Mouse (Mus musculus): ENCODE measurements around the gene Gm28230. TPM values are rescaled to one million over a fixed set of nuclear protein-coding genes. Genes with fewer than 3 reads are reported as not detected.

Gene Gm28230
- total and polyA plus RNA-seq, 3 experiments: 0.04 to 0.14 TPM; not detected in 1

- WGBS: 20% methylated on average over 8 of the region's 8 CpGs
- H3K27me3 ChIP-seq (ENCODE audit: control insufficient read depth, insufficient read depth, low read length): peaks cover 27% of the 10 kb centered on the region
- H3K36me3 ChIP-seq (ENCODE audit: control insufficient read depth, insufficient read depth, low read length): no peaks in the 10 kb centered on the region
- TF ChIP-seq CTCF (IDR thresholded peaks at IDR 0.05): no peak
- no peak for TF ChIP-seq EP300 (IDR thresholded peaks at IDR 0.05; ENCODE audit: insufficient read depth, low read depth, low read length)
- TF ChIP-seq POLR2A (IDR thresholded peaks at IDR 0.05; ENCODE audit: insufficient read depth, low read depth, low read length): no peak
- no peaks in the 10 kb centered on the region for H3K4me1 ChIP-seq (ENCODE audit: control insufficient read depth, insufficient read depth, low read length)
- intact Hi-C loops (cut with DNase I): no loop called here
- H3K79me2 ChIP-seq (replicated peaks; ENCODE audit: control insufficient read depth, insufficient read depth, low read length): no peaks in the 10 kb centered on the region
- H3K9ac ChIP-seq (ENCODE audit: low read depth, low read length): no peak overlapping the region
- no peak overlapping the region for H3K27ac ChIP-seq
- H3K4me3 ChIP-seq: no peak overlapping the region
- DNase-seq: peak in 1 of 2 experiments; percentile 14
Observed at GRCm38 (mm10) chr2:74722949-74723348, 3.6 kb upstream of the Gm28230 start.

- H3K9ac ChIP-seq (ENCODE audit: low read depth, low read length): no peak overlapping the region
- intact Hi-C loops (cut with DNase I): no loop called here
- H3K4me1 ChIP-seq (ENCODE audit: control insufficient read depth, insufficient read depth, low read length): no peaks in the 10 kb centered on the region
- no peaks in the 10 kb centered on the region for H3K79me2 ChIP-seq (replicated peaks; ENCODE audit: control insufficient read depth, insufficient read depth, low read length)
- no peak for TF ChIP-seq CTCF (IDR thresholded peaks at IDR 0.05)
- TF ChIP-seq POLR2A (IDR thresholded peaks at IDR 0.05; ENCODE audit: insufficient read depth, low read depth, low read length): no peak
- TF ChIP-seq EP300 (IDR thresholded peaks at IDR 0.05; ENCODE audit: insufficient read depth, low read depth, low read length): no peak
- 45% methylated on average over 7 of the region's 7 CpGs for WGBS
- H3K27me3 ChIP-seq (ENCODE audit: control insufficient read depth, insufficient read depth, low read length): peaks cover 28% of the 10 kb centered on the region
- no peak overlapping the region for H3K4me3 ChIP-seq
- no peaks in the 10 kb centered on the region for H3K36me3 ChIP-seq (ENCODE audit: control insufficient read depth, insufficient read depth, low read length)
- peak in 1 of 2 experiments; percentile 12 for DNase-seq
- no peak overlapping the region for H3K27ac ChIP-seq
Observed at GRCm38 (mm10) chr2:74724244-74725015, 2.1 kb upstream of the Gm28230 start.

GRCm38 (mm10) chr2:74725171-74725570 lies 1.4 kb upstream of the Gm28230 start:
- intact Hi-C loops (cut with DNase I): no loop called here
- WGBS: 24% methylated on average over 17 of the region's 17 CpGs
- Histone ChIP-seq H3K36me3 (ENCODE audit: control insufficient read depth, insufficient read depth, low read length) (no peaks in the 10 kb centered on the region), H3K4me3 (no peak overlapping the region), H3K4me1 (ENCODE audit: control insufficient read depth, insufficient read depth, low read length) (no peaks in the 10 kb centered on the region), H3K27ac (no peak overlapping the region), H3K27me3 (ENCODE audit: control insufficient read depth, insufficient read depth, low read length) (peaks cover 28% of the 10 kb centered on the region), H3K79me2 (replicated peaks; ENCODE audit: control insufficient read depth, insufficient read depth, low read length) (no peaks in the 10 kb centered on the region), H3K9ac (ENCODE audit: low read depth, low read length) (no peak overlapping the region)
- peak in 1 of 2 experiments; percentile 16 for DNase-seq
- TF ChIP-seq POLR2A (IDR thresholded peaks at IDR 0.05; ENCODE audit: insufficient read depth, low read depth, low read length) (no peak), CTCF (IDR thresholded peaks at IDR 0.05) (no peak), EP300 (IDR thresholded peaks at IDR 0.05; ENCODE audit: insufficient read depth, low read depth, low read length) (no peak)

GRCm38 (mm10) chr2:74726973-74727639 lies 578 bp downstream of the Gm28230 start:
- Histone ChIP-seq H3K36me3 (ENCODE audit: control insufficient read depth, insufficient read depth, low read length) (no peaks in the 10 kb centered on the region), H3K27me3 (ENCODE audit: control insufficient read depth, insufficient read depth, low read length) (peaks cover 26% of the 10 kb centered on the region), H3K9ac (ENCODE audit: low read depth, low read length) (no peak overlapping the region), H3K79me2 (replicated peaks; ENCODE audit: control insufficient read depth, insufficient read depth, low read length) (no peaks in the 10 kb centered on the region), H3K4me3 (peak overlapping the region; percentile 2; the same call in 1 of the 2 replicates), H3K4me1 (ENCODE audit: control insufficient read depth, insufficient read depth, low read length) (no peaks in the 10 kb centered on the region), H3K27ac (no peak overlapping the region)
- WGBS: 5% methylated on average over 42 of the region's 43 CpGs
- TF ChIP-seq EP300 (IDR thresholded peaks at IDR 0.05; ENCODE audit: insufficient read depth, low read depth, low read length): no peak
- no peak for DNase-seq
- intact Hi-C loops (cut with DNase I): no loop called here

GRCm38 (mm10) chr2:74727640-74728302 lies 1.2 kb downstream of the Gm28230 start:
- Histone ChIP-seq H3K4me1 (ENCODE audit: control insufficient read depth, insufficient read depth, low read length) (no peaks in the 10 kb centered on the region), H3K27me3 (ENCODE audit: control insufficient read depth, insufficient read depth, low read length) (peaks cover 28% of the 10 kb centered on the region), H3K36me3 (ENCODE audit: control insufficient read depth, insufficient read depth, low read length) (no peaks in the 10 kb centered on the region), H3K79me2 (replicated peaks; ENCODE audit: control insufficient read depth, insufficient read depth, low read length) (no peaks in the 10 kb centered on the region), H3K9ac (ENCODE audit: low read depth, low read length) (no peak overlapping the region), H3K27ac (no peak overlapping the region), H3K4me3 (no peak overlapping the region)
- intact Hi-C loops (cut with DNase I): no loop called here
- no peak for DNase-seq
- TF ChIP-seq CTCF (IDR thresholded peaks at IDR 0.05) (no peak), POLR2A (IDR thresholded peaks at IDR 0.05; ENCODE audit: insufficient read depth, low read depth, low read length) (no peak), EP300 (IDR thresholded peaks at IDR 0.05; ENCODE audit: insufficient read depth, low read depth, low read length) (no peak)
- 6% methylated on average over 25 of the region's 25 CpGs for WGBS
